Mouse (Mus musculus) left cerebral cortex, adult 2 months (tissue): ENCODE measurements around the gene Gm11397. TPM values are rescaled to one million over a fixed set of nuclear protein-coding genes. Genes with fewer than 3 reads are reported as not detected.
"Not testable (repeated sequence)": the region's sequence is repeated elsewhere in the genome, so short reads cannot be mapped to it uniquely, and the experiment has no call there.

Experiments
- DNase-seq, 2 experiments: peaks; one replicate each; pipeline ENCODE4 v3.0.0; 2021 to 2022; ENCODE audit warnings: low spot score in 2 of 2, mixed read lengths in 1 of 2; ENCODE audit errors: extremely low spot score in 1 of 2
- H3K27ac ChIP-seq: fragments of 200-600 bp; 2 replicates; pipeline ENCODE4 v1.8.1; 2022
- H3K4me3 ChIP-seq: fragments of 200-600 bp; 2 replicates; pipeline ENCODE4 v1.8.1; 2022
- intact Hi-C: fragments of 180-260 bp; cut with DNase I; formaldehyde crosslinking; loops from one replicate; pipeline ENCODE4 v1.15.1; 2025
- long read RNA-seq, 2 experiments: library from polyadenylated mRNA; stranded (forward); transcript quantifications; one replicate each; pipeline ENCODE4 v2.0.0; 2021; ENCODE audit warnings: borderline mapping rate in 2 of 2
- total RNA-seq, 2 experiments: library from RNA; stranded (reverse); gene quantifications; 2 replicates each; pipeline ENCODE4 v1.2.3; 2021

The Gm11397 gene
- not detected for total RNA-seq
- long read RNA-seq, experiment 1, result 0 reads
- long read RNA-seq, experiment 2, result 0 reads

DNA sequence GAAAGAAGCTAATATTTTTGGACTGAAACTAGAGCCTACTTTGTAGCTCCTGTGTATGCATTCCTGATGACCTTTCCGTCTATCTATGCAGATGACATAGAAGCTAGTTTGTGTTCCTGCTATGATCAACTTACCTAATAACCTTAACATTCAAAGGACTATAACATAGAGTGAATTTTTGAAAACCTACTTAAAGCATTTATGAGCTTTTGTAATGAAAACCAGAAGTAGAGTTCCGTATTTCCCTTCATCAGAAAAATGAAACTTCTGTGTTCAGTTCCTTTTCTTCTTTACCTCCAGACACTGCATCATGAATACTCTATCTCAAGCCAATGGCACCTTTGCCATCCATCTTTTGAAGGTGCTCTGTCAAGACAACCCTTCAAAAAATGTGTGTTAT lies at the start of gene Gm11397:
TSS of gene Gm11397 (plus strand) at position 301 of the 400 bp plus-strand sequence.
- intact Hi-C loops, H3K27ac ChIP-seq, H3K4me3 ChIP-seq, DNase-seq: not testable (repeated sequence)

DNA sequence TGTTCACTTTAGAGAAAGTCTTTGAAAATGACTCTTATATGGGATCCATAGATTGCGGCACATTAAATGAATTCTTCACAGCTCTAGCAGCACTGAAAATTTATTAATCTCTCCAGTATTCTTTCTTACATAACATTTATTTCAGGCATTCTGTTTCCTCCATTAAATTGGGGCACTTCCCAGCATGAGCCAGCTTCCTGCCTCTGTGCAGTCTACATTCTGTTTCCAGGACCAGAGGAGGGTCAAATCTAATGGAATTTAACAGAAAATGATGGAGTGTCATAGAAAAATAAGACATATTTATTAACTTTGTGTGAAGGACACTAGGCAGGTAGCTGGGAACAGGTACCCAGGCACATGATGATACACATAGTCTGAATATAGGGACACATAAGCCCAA lies 38.9 kb upstream of the Gm11397 start:
- H3K27ac ChIP-seq, H3K4me3 ChIP-seq, intact Hi-C loops, DNase-seq: not testable (repeated sequence)

DNA sequence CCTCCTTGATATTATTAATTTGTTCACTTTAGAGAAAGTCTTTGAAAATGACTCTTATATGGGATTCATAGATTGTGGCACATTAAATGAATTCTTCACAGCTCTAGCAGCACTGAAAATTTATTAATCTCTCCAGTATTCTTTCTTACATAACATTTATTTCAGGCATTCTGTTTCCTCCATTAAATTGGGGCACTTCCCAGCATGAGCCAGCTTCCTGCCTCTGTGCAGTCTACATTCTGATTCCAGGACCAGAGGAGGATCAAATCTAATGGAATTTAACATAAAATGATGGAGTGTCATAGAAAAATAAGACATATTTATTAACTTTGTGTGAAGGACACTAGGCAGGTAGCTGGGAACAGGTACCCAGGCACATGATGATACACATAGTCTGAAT lies 37.2 kb downstream of the Gm11397 start:
- H3K4me3 ChIP-seq, DNase-seq, intact Hi-C loops, H3K27ac ChIP-seq: not testable (repeated sequence)

Other genes with a start within 250 kb of the Gm11397 start
- gene Serpinb9c, start 236.0 kb upstream of the Gm11397 start, total RNA-seq, result not detected
- gene Serpinb9d, start 202.8 kb upstream of the Gm11397 start, total RNA-seq, result not detected
- gene Serpinb9e, start 146.1 kb upstream of the Gm11397 start, total RNA-seq, result not detected
- not detected for gene Serpinb9f, start 71.7 kb upstream of the Gm11397 start, total RNA-seq
- gene Serpinb9g, start 89.0 kb downstream of the Gm11397 start, total RNA-seq, result not detected